Mouse (Mus musculus): ENCODE measurements at regions not wholly inside any gene's neighbourhood (a gene's known extent, or its start where the extent isn't known, plus 50 kb on each side); places are given as distances from the start of the nearest gene placed in this dataset.

GRCm38 (mm10) chr15:52967801-52968235, 916.9 kb upstream of the Gm7489 start:
- no peak overlapping the region for H3K4me2 ChIP-seq (ENCODE audit: low read length)
- H3K9me3 ChIP-seq (replicated peaks; ENCODE audit: control insufficient read depth, low read length), result no peaks in the 10 kb centered on the region
- H3K9ac ChIP-seq (ENCODE audit: low read length), result no peak overlapping the region
- H3K4me1 ChIP-seq (ENCODE audit: control insufficient read depth, insufficient read depth, low read length), result no peaks in the 10 kb centered on the region
- H3K4me3 ChIP-seq (ENCODE audit: low read depth, low read length), result no peak overlapping the region
- no peaks in the 10 kb centered on the region for H3K27me3 ChIP-seq (replicated peaks; ENCODE audit: control insufficient read depth, insufficient read depth, low read length)
- DNase-seq (ENCODE audit: low spot score), result peak; percentile 2
- no peak for ATAC-seq
- H3K36me3 ChIP-seq (ENCODE audit: control insufficient read depth, insufficient read depth, low read length), result no peaks in the 10 kb centered on the region
- WGBS, result 11% methylated on average over 4 of the region's 4 CpGs
- no peak overlapping the region for H3K27ac ChIP-seq (ENCODE audit: low read depth, low read length)

- Histone ChIP-seq H3K36me3 (ENCODE audit: control insufficient read depth, insufficient read depth, low read length) (no peaks in the 10 kb centered on the region), H3K4me1 (ENCODE audit: control insufficient read depth, insufficient read depth, low read length) (no peaks in the 10 kb centered on the region), H3K9ac (ENCODE audit: low read length) (no peak overlapping the region), H3K4me3 (ENCODE audit: low read depth, low read length) (no peak overlapping the region), H3K9me3 (replicated peaks; ENCODE audit: control insufficient read depth, low read length) (no peaks in the 10 kb centered on the region), H3K4me2 (ENCODE audit: low read length) (no peak overlapping the region), H3K27ac (ENCODE audit: low read depth, low read length) (no peak overlapping the region), H3K27me3 (replicated peaks; ENCODE audit: control insufficient read depth, insufficient read depth, low read length) (no peaks in the 10 kb centered on the region)
- DNase-seq (ENCODE audit: low spot score) (no peak), ATAC-seq (no peak)
- 84% methylated on average over 2 of the region's 2 CpGs for WGBS
These were observed 901.9 kb upstream of the Gm7489 start for GRCm38 (mm10) chr15:52982821-52983220.

GRCm38 (mm10) chr15:52990580-52990979, 894.1 kb upstream of the Gm7489 start:
- no peak for ATAC-seq

GRCm38 (mm10) chr15:52994351-52994750, 890.4 kb upstream of the Gm7489 start:
- WGBS, result 82% methylated on average over 1 of the region's 1 CpGs
- no peak for ATAC-seq
- Histone ChIP-seq H3K27ac (ENCODE audit: low read depth, low read length) (no peak overlapping the region), H3K9me3 (replicated peaks; ENCODE audit: control insufficient read depth, low read length) (no peaks in the 10 kb centered on the region), H3K4me2 (ENCODE audit: low read length) (no peak overlapping the region), H3K36me3 (ENCODE audit: control insufficient read depth, insufficient read depth, low read length) (no peaks in the 10 kb centered on the region), H3K9ac (ENCODE audit: low read length) (no peak overlapping the region), H3K4me3 (ENCODE audit: low read depth, low read length) (no peak overlapping the region), H3K27me3 (replicated peaks; ENCODE audit: control insufficient read depth, insufficient read depth, low read length) (no peaks in the 10 kb centered on the region), H3K4me1 (ENCODE audit: control insufficient read depth, insufficient read depth, low read length) (no peaks in the 10 kb centered on the region)
- DNase-seq (ENCODE audit: low spot score), result no peak

More at GRCm38 (mm10) chr15:52990580-52990979, 894.1 kb upstream of the Gm7489 start:
- Histone ChIP-seq H3K4me3 (ENCODE audit: low read depth, low read length) (no peak overlapping the region), H3K9ac (ENCODE audit: low read length) (no peak overlapping the region), H3K9me3 (replicated peaks; ENCODE audit: control insufficient read depth, low read length) (no peaks in the 10 kb centered on the region), H3K36me3 (ENCODE audit: control insufficient read depth, insufficient read depth, low read length) (no peaks in the 10 kb centered on the region), H3K27ac (ENCODE audit: low read depth, low read length) (no peak overlapping the region), H3K27me3 (replicated peaks; ENCODE audit: control insufficient read depth, insufficient read depth, low read length) (no peaks in the 10 kb centered on the region), H3K4me1 (ENCODE audit: control insufficient read depth, insufficient read depth, low read length) (no peaks in the 10 kb centered on the region), H3K4me2 (ENCODE audit: low read length) (no peak overlapping the region)
- DNase-seq (ENCODE audit: low spot score), result no peak

GRCm38 (mm10) chr15:52999200-52999599, 885.5 kb upstream of the Gm7489 start:
- Histone ChIP-seq H3K4me3 (ENCODE audit: low read depth, low read length) (no peak overlapping the region), H3K36me3 (ENCODE audit: control insufficient read depth, insufficient read depth, low read length) (no peaks in the 10 kb centered on the region), H3K27me3 (replicated peaks; ENCODE audit: control insufficient read depth, insufficient read depth, low read length) (no peaks in the 10 kb centered on the region), H3K27ac (ENCODE audit: low read depth, low read length) (no peak overlapping the region), H3K4me1 (ENCODE audit: control insufficient read depth, insufficient read depth, low read length) (no peaks in the 10 kb centered on the region), H3K9me3 (replicated peaks; ENCODE audit: control insufficient read depth, low read length) (no peaks in the 10 kb centered on the region), H3K4me2 (ENCODE audit: low read length) (no peak overlapping the region), H3K9ac (ENCODE audit: low read length) (no peak overlapping the region)
- DNase-seq (ENCODE audit: low spot score), result no peak
- no peak for ATAC-seq
- WGBS, result 98% methylated on average over 2 of the region's 2 CpGs

- no peak for ATAC-seq
- WGBS, result 76% methylated on average over 2 of the region's 2 CpGs
- no peak for DNase-seq (ENCODE audit: low spot score)
- no peaks in the 10 kb centered on the region for H3K9me3 ChIP-seq (replicated peaks; ENCODE audit: control insufficient read depth, low read length)
- no peaks in the 10 kb centered on the region for H3K36me3 ChIP-seq (ENCODE audit: control insufficient read depth, insufficient read depth, low read length)
- H3K27ac ChIP-seq (ENCODE audit: low read depth, low read length), result no peak overlapping the region
- no peak overlapping the region for H3K9ac ChIP-seq (ENCODE audit: low read length)
- no peak overlapping the region for H3K4me3 ChIP-seq (ENCODE audit: low read depth, low read length)
- H3K27me3 ChIP-seq (replicated peaks; ENCODE audit: control insufficient read depth, insufficient read depth, low read length), result no peaks in the 10 kb centered on the region
- no peak overlapping the region for H3K4me2 ChIP-seq (ENCODE audit: low read length)
- H3K4me1 ChIP-seq (ENCODE audit: control insufficient read depth, insufficient read depth, low read length), result no peaks in the 10 kb centered on the region
These were observed 884.9 kb upstream of the Gm7489 start for GRCm38 (mm10) chr15:52999776-53000175.

- 84% methylated on average over 3 of the region's 3 CpGs for WGBS
- Histone ChIP-seq H3K9ac (ENCODE audit: low read length) (no peak overlapping the region), H3K27ac (ENCODE audit: low read depth, low read length) (no peak overlapping the region), H3K9me3 (replicated peaks; ENCODE audit: control insufficient read depth, low read length) (no peaks in the 10 kb centered on the region), H3K27me3 (replicated peaks; ENCODE audit: control insufficient read depth, insufficient read depth, low read length) (no peaks in the 10 kb centered on the region), H3K4me1 (ENCODE audit: control insufficient read depth, insufficient read depth, low read length) (no peaks in the 10 kb centered on the region), H3K36me3 (ENCODE audit: control insufficient read depth, insufficient read depth, low read length) (no peaks in the 10 kb centered on the region), H3K4me3 (ENCODE audit: low read depth, low read length) (no peak overlapping the region), H3K4me2 (ENCODE audit: low read length) (no peak overlapping the region)
- no peak for DNase-seq (ENCODE audit: low spot score)
- ATAC-seq, result no peak
These were observed 883.3 kb upstream of the Gm7489 start for GRCm38 (mm10) chr15:53001429-53001828.

GRCm38 (mm10) chr15:53001964-53002363, 882.7 kb upstream of the Gm7489 start:
- ATAC-seq, result no peak
- 96% methylated on average over 4 of the region's 4 CpGs for WGBS
- H3K27ac ChIP-seq (ENCODE audit: low read depth, low read length), result no peak overlapping the region

GRCm38 (mm10) chr15:53004078-53004477, 880.6 kb upstream of the Gm7489 start:
- ATAC-seq, result no peak
- H3K4me2 ChIP-seq (ENCODE audit: low read length), result no peak overlapping the region
- H3K36me3 ChIP-seq (ENCODE audit: control insufficient read depth, insufficient read depth, low read length), result no peaks in the 10 kb centered on the region
- H3K9ac ChIP-seq (ENCODE audit: low read length), result no peak overlapping the region
- DNase-seq (ENCODE audit: low spot score), result no peak
- H3K9me3 ChIP-seq (replicated peaks; ENCODE audit: control insufficient read depth, low read length), result no peaks in the 10 kb centered on the region
- no peaks in the 10 kb centered on the region for H3K4me1 ChIP-seq (ENCODE audit: control insufficient read depth, insufficient read depth, low read length)
- no peak overlapping the region for H3K27ac ChIP-seq (ENCODE audit: low read depth, low read length)
- H3K4me3 ChIP-seq (ENCODE audit: low read depth, low read length), result no peak overlapping the region
- H3K27me3 ChIP-seq (replicated peaks; ENCODE audit: control insufficient read depth, insufficient read depth, low read length), result no peaks in the 10 kb centered on the region

More at GRCm38 (mm10) chr15:53001964-53002363, 882.7 kb upstream of the Gm7489 start:
- H3K4me3 ChIP-seq (ENCODE audit: low read depth, low read length), result no peak overlapping the region
- no peak overlapping the region for H3K9ac ChIP-seq (ENCODE audit: low read length)
- DNase-seq (ENCODE audit: low spot score), result no peak
- H3K36me3 ChIP-seq (ENCODE audit: control insufficient read depth, insufficient read depth, low read length), result no peaks in the 10 kb centered on the region
- H3K27me3 ChIP-seq (replicated peaks; ENCODE audit: control insufficient read depth, insufficient read depth, low read length), result no peaks in the 10 kb centered on the region
- no peak overlapping the region for H3K4me2 ChIP-seq (ENCODE audit: low read length)
- no peaks in the 10 kb centered on the region for H3K4me1 ChIP-seq (ENCODE audit: control insufficient read depth, insufficient read depth, low read length)
- no peaks in the 10 kb centered on the region for H3K9me3 ChIP-seq (replicated peaks; ENCODE audit: control insufficient read depth, low read length)
